Mouse (Mus musculus): ENCODE measurements around the gene Gstp2. TPM values are rescaled to one million over a fixed set of nuclear protein-coding genes. Genes with fewer than 3 reads are reported as not detected.

Gstp2 gene
- polyA plus RNA-seq, 1 experiment from 2014 or later, result 2.9 TPM

- no peak overlapping the region for H3K9ac ChIP-seq (ENCODE audit: low read depth, low read length)
- no peaks in the 10 kb centered on the region for H3K4me1 ChIP-seq (replicated peaks; ENCODE audit: control insufficient read depth, insufficient read depth, low read length)
- 78% methylated on average over 5 of the region's 5 CpGs for WGBS
Measured at GRCm38 (mm10) chr19:4033742-4034141, 12.1 kb downstream of the Gstp2 start.

GRCm38 (mm10) chr19:4033298-4033697 is 12.5 kb downstream of the Gstp2 start:
- WGBS, result 73% methylated on average over 3 of the region's 3 CpGs
- Histone ChIP-seq H3K4me3 (ENCODE audit: low read depth, low read length) (no peak overlapping the region), H3K4me2 (replicated peaks; ENCODE audit: low read depth, low read length) (no peak overlapping the region), H3K4me1 (replicated peaks; ENCODE audit: control insufficient read depth, insufficient read depth, low read length) (no peaks in the 10 kb centered on the region), H3K27me3 (ENCODE audit: control insufficient read depth, insufficient read depth, low read length) (no peaks in the 10 kb centered on the region), H3K9me3 (ENCODE audit: control insufficient read depth, low read length) (no peaks in the 10 kb centered on the region), H3K27ac (ENCODE audit: low read depth, low read length) (no peak overlapping the region), H3K36me3 (ENCODE audit: control insufficient read depth, insufficient read depth, low read length) (no peaks in the 10 kb centered on the region), H3K9ac (ENCODE audit: low read depth, low read length) (no peak overlapping the region)
- DNase-seq (ENCODE audit: low spot score), result no peak
- no peak for ATAC-seq (ENCODE audit: low FRiP score)

More at GRCm38 (mm10) chr19:4033742-4034141, 12.1 kb downstream of the Gstp2 start:
- Histone ChIP-seq H3K4me2 (replicated peaks; ENCODE audit: low read depth, low read length) (no peak overlapping the region), H3K36me3 (ENCODE audit: control insufficient read depth, insufficient read depth, low read length) (no peaks in the 10 kb centered on the region), H3K9me3 (ENCODE audit: control insufficient read depth, low read length) (no peaks in the 10 kb centered on the region), H3K27me3 (ENCODE audit: control insufficient read depth, insufficient read depth, low read length) (no peaks in the 10 kb centered on the region), H3K27ac (ENCODE audit: low read depth, low read length) (no peak overlapping the region), H3K4me3 (ENCODE audit: low read depth, low read length) (no peak overlapping the region)
- DNase-seq (ENCODE audit: low spot score), result no peak
- no peak for ATAC-seq (ENCODE audit: low FRiP score)

- ATAC-seq (ENCODE audit: low FRiP score) (no peak), DNase-seq (ENCODE audit: low spot score) (no peak)
- H3K4me1 ChIP-seq (replicated peaks; ENCODE audit: control insufficient read depth, insufficient read depth, low read length), result no peaks in the 10 kb centered on the region
- H3K36me3 ChIP-seq (ENCODE audit: control insufficient read depth, insufficient read depth, low read length), result no peaks in the 10 kb centered on the region
- no peaks in the 10 kb centered on the region for H3K27me3 ChIP-seq (ENCODE audit: control insufficient read depth, insufficient read depth, low read length)
- H3K9ac ChIP-seq (ENCODE audit: low read depth, low read length), result no peak overlapping the region
- no peak overlapping the region for H3K27ac ChIP-seq (ENCODE audit: low read depth, low read length)
- no peak overlapping the region for H3K4me3 ChIP-seq (ENCODE audit: low read depth, low read length)
- H3K4me2 ChIP-seq (replicated peaks; ENCODE audit: low read depth, low read length), result no peak overlapping the region
- H3K9me3 ChIP-seq (ENCODE audit: control insufficient read depth, low read length), result no peaks in the 10 kb centered on the region
- WGBS, result 50% methylated on average over 7 of the region's 7 CpGs
Measured at GRCm38 (mm10) chr19:4032668-4033067, 13.2 kb downstream of the Gstp2 start.

GRCm38 (mm10) chr19:4027576-4027975 is 18.2 kb downstream of the Gstp2 start:
- Histone ChIP-seq H3K9me3 (ENCODE audit: control insufficient read depth, low read length) (no peaks in the 10 kb centered on the region), H3K27me3 (ENCODE audit: control insufficient read depth, insufficient read depth, low read length) (no peaks in the 10 kb centered on the region), H3K4me3 (ENCODE audit: low read depth, low read length) (no peak overlapping the region), H3K27ac (ENCODE audit: low read depth, low read length) (no peak overlapping the region), H3K9ac (ENCODE audit: low read depth, low read length) (no peak overlapping the region), H3K4me2 (replicated peaks; ENCODE audit: low read depth, low read length) (no peak overlapping the region), H3K36me3 (ENCODE audit: control insufficient read depth, insufficient read depth, low read length) (no peaks in the 10 kb centered on the region), H3K4me1 (replicated peaks; ENCODE audit: control insufficient read depth, insufficient read depth, low read length) (no peaks in the 10 kb centered on the region)
- ATAC-seq (ENCODE audit: low FRiP score) (no peak), DNase-seq (ENCODE audit: low spot score) (no peak)

GRCm38 (mm10) chr19:4023185-4023584 is 22.6 kb downstream of the Gstp2 start:
- Histone ChIP-seq H3K4me2 (replicated peaks; ENCODE audit: low read depth, low read length) (no peak overlapping the region), H3K4me1 (replicated peaks; ENCODE audit: control insufficient read depth, insufficient read depth, low read length) (no peaks in the 10 kb centered on the region)
- no peak for ATAC-seq (ENCODE audit: low FRiP score)

GRCm38 (mm10) chr19:4018743-4019583 is 26.9 kb downstream of the Gstp2 start:
- Histone ChIP-seq H3K9ac (ENCODE audit: low read depth, low read length) (no peak overlapping the region), H3K4me1 (replicated peaks; ENCODE audit: control insufficient read depth, insufficient read depth, low read length) (no peaks in the 10 kb centered on the region), H3K9me3 (ENCODE audit: control insufficient read depth, low read length) (no peaks in the 10 kb centered on the region), H3K4me2 (replicated peaks; ENCODE audit: low read depth, low read length) (no peak overlapping the region), H3K36me3 (ENCODE audit: control insufficient read depth, insufficient read depth, low read length) (no peaks in the 10 kb centered on the region), H3K4me3 (ENCODE audit: low read depth, low read length) (no peak overlapping the region), H3K27me3 (ENCODE audit: control insufficient read depth, insufficient read depth, low read length) (no peaks in the 10 kb centered on the region), H3K27ac (ENCODE audit: low read depth, low read length) (no peak overlapping the region)
- peak; percentile 35; the same call in 1 of the 2 replicates for ATAC-seq (ENCODE audit: low FRiP score)
- DNase-seq (ENCODE audit: low spot score), result peak; percentile 71
- WGBS, result 37% methylated on average over 18 of the region's 18 CpGs

More at GRCm38 (mm10) chr19:4023185-4023584, 22.6 kb downstream of the Gstp2 start:
- Histone ChIP-seq H3K27ac (ENCODE audit: low read depth, low read length) (no peak overlapping the region), H3K27me3 (ENCODE audit: control insufficient read depth, insufficient read depth, low read length) (no peaks in the 10 kb centered on the region), H3K4me3 (ENCODE audit: low read depth, low read length) (no peak overlapping the region), H3K9ac (ENCODE audit: low read depth, low read length) (no peak overlapping the region), H3K36me3 (ENCODE audit: control insufficient read depth, insufficient read depth, low read length) (no peaks in the 10 kb centered on the region), H3K9me3 (ENCODE audit: control insufficient read depth, low read length) (no peaks in the 10 kb centered on the region)
- 83% methylated on average over 7 of the region's 7 CpGs for WGBS
- no peak for DNase-seq (ENCODE audit: low spot score)

GRCm38 (mm10) chr19:4017921-4018587 is 27.8 kb downstream of the Gstp2 start:
- WGBS, result 70% methylated on average over 10 of the region's 10 CpGs
- no peak overlapping the region for H3K9ac ChIP-seq (ENCODE audit: low read depth, low read length)
- no peak overlapping the region for H3K27ac ChIP-seq (ENCODE audit: low read depth, low read length)
- H3K4me3 ChIP-seq (ENCODE audit: low read depth, low read length), result no peak overlapping the region
- no peaks in the 10 kb centered on the region for H3K9me3 ChIP-seq (ENCODE audit: control insufficient read depth, low read length)
- H3K4me2 ChIP-seq (replicated peaks; ENCODE audit: low read depth, low read length), result no peak overlapping the region
- ATAC-seq (ENCODE audit: low FRiP score), result no peak
- no peaks in the 10 kb centered on the region for H3K27me3 ChIP-seq (ENCODE audit: control insufficient read depth, insufficient read depth, low read length)
- no peaks in the 10 kb centered on the region for H3K4me1 ChIP-seq (replicated peaks; ENCODE audit: control insufficient read depth, insufficient read depth, low read length)
- H3K36me3 ChIP-seq (ENCODE audit: control insufficient read depth, insufficient read depth, low read length), result no peaks in the 10 kb centered on the region
- DNase-seq (ENCODE audit: low spot score), result no peak

- no peaks in the 10 kb centered on the region for H3K27me3 ChIP-seq (ENCODE audit: control insufficient read depth, insufficient read depth, low read length)
- DNase-seq (ENCODE audit: low spot score) (no peak), ATAC-seq (ENCODE audit: low FRiP score) (no peak)
- H3K4me3 ChIP-seq (ENCODE audit: low read depth, low read length), result no peak overlapping the region
- H3K9ac ChIP-seq (ENCODE audit: low read depth, low read length), result no peak overlapping the region
- 57% methylated on average over 5 of the region's 5 CpGs for WGBS
- peaks cover 3% of the 10 kb centered on the region; the same call in 1 of the 2 replicates for H3K4me1 ChIP-seq (replicated peaks; ENCODE audit: control insufficient read depth, insufficient read depth, low read length)
- H3K36me3 ChIP-seq (ENCODE audit: control insufficient read depth, insufficient read depth, low read length), result no peaks in the 10 kb centered on the region
- no peak overlapping the region for H3K27ac ChIP-seq (ENCODE audit: low read depth, low read length)
- H3K4me2 ChIP-seq (replicated peaks; ENCODE audit: low read depth, low read length), result no peak overlapping the region
- H3K9me3 ChIP-seq (ENCODE audit: control insufficient read depth, low read length), result no peaks in the 10 kb centered on the region
Measured at GRCm38 (mm10) chr19:4015635-4016034, 30.2 kb downstream of the Gstp2 start.

GRCm38 (mm10) chr19:4014802-4015201 is 31.0 kb downstream of the Gstp2 start:
- Histone ChIP-seq H3K9ac (ENCODE audit: low read depth, low read length) (no peak overlapping the region), H3K36me3 (ENCODE audit: control insufficient read depth, insufficient read depth, low read length) (no peaks in the 10 kb centered on the region; the same call in 1 of the 2 replicates), H3K4me2 (replicated peaks; ENCODE audit: low read depth, low read length) (no peak overlapping the region), H3K4me1 (replicated peaks; ENCODE audit: control insufficient read depth, insufficient read depth, low read length) (peaks cover 3% of the 10 kb centered on the region; the same call in 1 of the 2 replicates), H3K27me3 (ENCODE audit: control insufficient read depth, insufficient read depth, low read length) (no peaks in the 10 kb centered on the region), H3K27ac (ENCODE audit: low read depth, low read length) (no peak overlapping the region), H3K9me3 (ENCODE audit: control insufficient read depth, low read length) (no peaks in the 10 kb centered on the region), H3K4me3 (ENCODE audit: low read depth, low read length) (no peak overlapping the region)
- no peak for ATAC-seq (ENCODE audit: low FRiP score)
- DNase-seq (ENCODE audit: low spot score), result no peak
